In the genomic region with DNA sequence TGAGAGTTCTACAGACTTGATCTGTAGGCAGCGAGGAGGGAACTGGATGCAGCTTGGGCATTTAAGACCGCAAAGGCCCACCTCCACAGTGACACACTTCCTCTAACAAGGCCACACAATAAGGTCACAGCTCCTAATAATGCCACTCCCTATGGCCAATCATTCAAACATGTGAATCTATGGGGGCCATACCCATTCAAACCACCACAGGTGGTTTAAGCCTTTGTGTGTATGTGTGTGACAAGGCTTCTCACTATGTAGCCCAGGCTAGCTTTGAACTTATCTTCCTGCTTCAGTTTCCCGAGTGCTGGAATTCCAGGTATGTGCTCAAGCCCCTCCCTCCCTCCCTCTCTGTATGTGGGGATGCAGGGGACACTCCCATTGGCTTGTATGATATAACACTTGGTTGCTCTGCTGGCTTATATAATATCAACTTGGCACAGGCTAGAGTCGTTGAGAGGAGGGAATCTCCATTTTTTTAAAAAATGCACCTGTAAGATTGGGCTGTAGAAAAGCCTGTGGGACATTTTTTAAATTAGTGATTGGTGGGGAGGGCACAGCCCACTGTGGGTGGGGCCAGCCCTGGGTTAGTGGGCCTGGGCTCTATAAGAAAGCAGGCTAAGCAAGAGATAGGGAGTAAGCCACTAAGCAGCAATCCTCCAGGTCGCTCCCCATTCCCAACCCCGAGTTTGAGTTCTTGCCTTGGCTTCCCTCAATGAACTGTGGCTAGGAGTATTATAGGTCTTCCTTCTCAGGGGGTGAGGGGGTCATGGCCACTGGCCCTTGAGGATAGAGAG, we compare ENCODE assay signal across 1 mouse cellular context.
TF ChIP-seq lines count a peak whose summit lies in the region.

No protein-coding gene starts in this region.

TF ChIP-seq in ES-E14, 5 proteins besides CTCF, POLR2A, EP300 and RAD21 (continued from another document):
- TF ChIP-seq ZC3H11A (IDR thresholded peaks at IDR 0.05; ENCODE audit: borderline replicate concordance, low read depth, low read length) (no peak), MAFK (IDR thresholded peaks at IDR 0.05; ENCODE audit: insufficient read depth, low read depth, low read length) (no peak)
